Mouse (Mus musculus): ENCODE data around the gene Pdgfc.

DNA sequence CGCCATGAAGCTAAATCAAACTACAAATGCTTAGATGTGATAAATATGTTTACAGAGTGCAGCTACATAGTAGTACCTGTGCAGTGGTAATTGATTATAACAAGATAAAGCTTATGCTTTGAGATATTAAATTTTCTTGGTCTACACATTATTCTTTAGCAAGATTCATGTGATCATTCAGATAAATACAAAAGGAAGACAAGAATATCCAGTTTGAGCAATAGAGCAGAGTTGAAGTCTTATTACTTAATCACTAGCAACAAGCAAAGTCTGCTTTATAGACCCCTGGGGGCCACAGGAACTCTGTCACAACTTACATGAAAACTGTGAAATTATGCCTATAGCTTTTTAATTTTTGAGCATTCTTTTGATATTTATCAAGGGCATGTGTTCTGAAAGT is 74.8 kb downstream of the Pdgfc start:
- TF ChIP-seq GATA1 (IDR thresholded peaks at IDR 0.05; ENCODE audit: borderline replicate concordance, low read length) (no peak), FLI1 (IDR thresholded peaks at IDR 0.05; ENCODE audit: low read length) (no peak)
